Mouse (Mus musculus) megakaryocyte, embryonic 14.5 days (primary cell): ENCODE measurements around the gene Cd163l1.

Experiments
- FLI1 ChIP-seq: IDR thresholded peaks from 2 replicates; pipeline ENCODE4 v1.6.1; 2012; ENCODE audit warnings: low read length, inconsistent platforms, mixed read lengths
- GATA1 ChIP-seq: IDR thresholded peaks from 3 replicates; pipeline ENCODE4 v1.6.1; 2012; ENCODE audit warnings: mixed read lengths, low read length, inconsistent platforms, borderline replicate concordance

DNA sequence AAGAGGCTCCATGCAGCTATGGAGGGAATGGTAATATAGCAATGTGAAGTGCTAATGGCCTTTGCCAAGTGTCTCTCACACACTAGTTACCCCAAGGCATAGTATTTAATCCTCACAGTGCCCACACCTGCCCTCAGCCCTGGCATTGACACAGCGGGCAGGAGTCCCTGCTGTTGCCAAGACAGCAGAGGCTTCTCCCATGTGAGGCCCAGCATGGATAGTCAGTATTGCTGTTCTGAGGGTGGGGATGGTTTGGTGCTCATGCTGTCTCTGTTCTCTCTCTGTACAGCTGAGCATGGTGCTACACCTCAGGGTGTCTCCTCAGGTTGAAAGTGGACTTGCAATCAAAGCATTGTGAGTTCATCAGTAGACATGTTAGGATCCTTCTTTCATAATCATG is 27.6 kb upstream of the Cd163l1 start:
- TF ChIP-seq FLI1 (no peak), GATA1 (no peak)
